Mouse (Mus musculus) C2C12 (cell line): ENCODE data around the gene Serinc3.

Experiments
- CTCF ChIP-seq: IDR thresholded peaks from one replicate; pipeline ENCODE4 v1.5.1; 2011; ENCODE audit not compliant: control insufficient read depth, insufficient read depth, insufficient read length
- FOSL1 ChIP-seq: IDR thresholded peaks from one replicate; pipeline ENCODE4 v1.8.0; 2011; ENCODE audit warnings: mild to moderate bottlenecking, low read length; ENCODE audit not compliant: poor library complexity, insufficient read depth, severe bottlenecking
- MAX ChIP-seq: IDR thresholded peaks from one replicate; pipeline ENCODE4 v1.6.1; 2011; ENCODE audit warnings: mild to moderate bottlenecking, control low read depth
- MYOD1 ChIP-seq: IDR thresholded peaks from one replicate; pipeline ENCODE4 v1.6.1; 2011; ENCODE audit warnings: low read depth; ENCODE audit not compliant: control insufficient read depth, insufficient read length

DNA sequence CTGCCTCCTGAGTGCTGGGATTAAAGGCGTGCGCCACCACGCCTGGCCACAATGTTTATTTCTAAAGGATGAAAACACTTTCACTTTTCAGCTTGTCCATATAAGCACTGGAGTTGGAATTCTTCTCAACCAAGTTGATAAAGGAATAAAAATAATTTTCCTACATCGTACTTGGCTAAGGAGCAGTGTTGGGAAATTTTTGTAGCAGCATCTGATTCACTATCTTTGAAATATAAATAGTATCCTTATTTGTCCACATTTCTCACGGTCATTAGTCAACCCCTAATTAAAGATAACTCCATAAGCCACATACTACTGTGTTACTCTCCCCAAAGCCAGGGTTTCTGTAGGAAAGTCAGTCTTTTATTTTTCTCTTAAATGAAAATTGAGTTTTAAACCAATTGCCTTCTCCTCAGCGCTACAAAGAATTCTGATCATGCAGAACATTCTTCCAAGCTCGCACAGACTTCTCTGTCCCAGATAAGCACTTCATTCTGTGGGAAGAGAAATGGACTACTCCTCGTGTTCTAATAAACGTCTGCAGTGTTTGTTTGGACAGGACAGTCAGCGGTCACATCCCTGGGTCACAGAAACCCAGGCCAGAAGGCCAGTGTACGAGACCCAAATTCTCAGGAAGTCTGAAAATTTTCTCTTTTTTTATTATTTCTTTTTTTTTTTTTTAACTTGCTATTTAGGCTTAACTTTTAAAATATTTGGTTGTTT lies 26.1 kb upstream of the Serinc3 start:
- TF ChIP-seq CTCF (no peak), FOSL1 (no peak), MYOD1 (no peak), MAX (no peak)
